Mouse (Mus musculus) gonadal fat pad, adult 2 months (tissue): ENCODE results near the gene Hexa. TPM values are rescaled to one million over a fixed set of nuclear protein-coding genes. Genes with fewer than 3 reads are reported as not detected.

ENCODE experiments used
- DNase-seq: peaks from one replicate; pipeline ENCODE4 v3.0.0-alpha.2; 2012; ENCODE audit warnings: low read depth
- polyA plus RNA-seq: library from polyadenylated mRNA; depleted of rRNA; stranded (reverse); fragments of >200 nt; gene quantifications from 2 replicates; pipeline ENCODE4 v1.2.3, GENCODE M21; 2012; rRNA removed

The Hexa gene
- polyA plus RNA-seq, 1 experiment = 116 TPM

DNA sequence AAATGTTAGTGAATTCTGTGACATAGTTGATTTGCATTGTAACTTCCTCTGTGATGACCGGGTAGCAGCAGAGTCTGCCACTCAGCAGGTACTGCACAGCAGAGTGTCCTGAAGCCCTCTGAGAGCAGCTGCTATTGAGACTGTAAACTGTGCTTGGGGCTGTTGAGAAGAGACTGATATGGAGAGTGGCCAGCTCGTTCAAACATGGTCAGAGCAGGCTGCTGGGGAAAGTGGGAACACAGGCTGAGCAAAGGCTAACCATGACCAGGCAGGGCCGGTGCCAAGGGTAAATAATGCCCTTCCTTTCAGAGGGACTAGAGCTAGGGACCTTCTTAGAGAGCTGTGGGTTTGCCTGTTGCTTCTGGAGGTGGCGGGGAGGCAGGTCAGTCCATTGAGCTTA, 14.4 kb downstream of the Hexa start:
- DNase-seq = no peak

GRCm38 (mm10) chr9:59565600-59565999, 26.3 kb downstream of the Hexa start:
- no peak for DNase-seq

DNA sequence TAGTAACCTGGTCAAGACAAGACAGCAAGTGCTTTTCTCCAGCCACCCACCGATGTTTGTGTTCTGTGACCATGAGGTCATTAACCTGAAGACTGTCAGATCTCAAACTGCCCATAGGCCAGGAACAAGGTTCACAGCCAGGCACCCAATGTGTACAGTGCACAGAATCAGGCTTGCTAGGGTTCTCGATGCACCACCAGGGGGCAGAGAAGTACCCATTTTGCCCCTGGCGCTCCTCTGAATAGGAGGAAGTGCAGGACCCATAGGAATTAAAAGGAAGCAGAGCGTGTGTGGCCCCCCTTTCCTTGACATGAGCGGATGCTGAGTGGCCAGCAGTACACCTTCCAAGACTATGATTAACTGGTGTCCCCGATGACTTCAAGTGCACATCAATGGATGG, 27.8 kb downstream of the Hexa start:
- no peak for DNase-seq

DNA sequence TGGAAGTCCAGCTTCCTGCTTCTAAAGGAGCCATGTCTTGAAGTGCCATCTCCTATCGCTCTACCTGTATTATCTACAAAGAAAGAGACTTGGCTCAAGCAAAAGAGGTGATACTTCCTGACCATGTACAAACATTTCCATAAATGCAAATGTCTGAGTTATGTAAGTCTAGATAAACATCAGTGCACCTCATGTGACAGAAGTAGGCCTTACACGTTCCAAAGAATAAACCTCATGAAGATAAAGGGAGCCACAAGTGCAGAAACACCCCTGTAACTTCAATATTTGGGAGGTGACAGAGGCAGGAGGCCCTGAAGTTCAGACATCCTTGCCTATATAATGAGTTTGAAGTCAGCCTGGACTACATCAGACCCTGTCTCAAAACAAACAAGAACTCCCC, 32.5 kb downstream of the Hexa start:
- DNase-seq = no peak

DNA sequence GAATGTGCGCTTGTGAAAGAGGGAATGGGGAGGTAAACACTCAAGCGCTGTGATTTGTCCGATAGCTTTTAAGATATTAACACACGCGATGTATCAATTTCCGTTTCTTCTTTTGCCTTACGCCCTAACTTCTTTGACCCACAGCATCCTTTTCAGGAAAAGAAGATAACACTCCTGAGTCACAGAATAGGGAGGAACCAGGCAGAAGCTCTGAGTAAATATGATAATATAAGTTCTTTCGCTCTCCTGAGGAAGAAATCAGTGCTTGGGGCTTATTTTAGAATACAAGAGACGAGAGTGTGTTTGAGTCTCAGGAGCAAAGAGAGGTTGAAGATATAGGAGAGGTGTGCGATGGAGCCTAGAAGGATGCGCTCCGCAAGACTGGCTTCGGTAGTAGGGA, 38.1 kb downstream of the Hexa start:
- DNase-seq = no peak

- DNase-seq = no peak
These were observed 38.6 kb downstream of the Hexa start, which contains the start of gene Celf6 for GRCm38 (mm10) chr9:59577844-59578504. Gene Celf6, plus strand, starts transcription at chr9:59577917.

- no peak for DNase-seq
These were observed 39.1 kb downstream of the Hexa start for GRCm38 (mm10) chr9:59578505-59578867.

DNA sequence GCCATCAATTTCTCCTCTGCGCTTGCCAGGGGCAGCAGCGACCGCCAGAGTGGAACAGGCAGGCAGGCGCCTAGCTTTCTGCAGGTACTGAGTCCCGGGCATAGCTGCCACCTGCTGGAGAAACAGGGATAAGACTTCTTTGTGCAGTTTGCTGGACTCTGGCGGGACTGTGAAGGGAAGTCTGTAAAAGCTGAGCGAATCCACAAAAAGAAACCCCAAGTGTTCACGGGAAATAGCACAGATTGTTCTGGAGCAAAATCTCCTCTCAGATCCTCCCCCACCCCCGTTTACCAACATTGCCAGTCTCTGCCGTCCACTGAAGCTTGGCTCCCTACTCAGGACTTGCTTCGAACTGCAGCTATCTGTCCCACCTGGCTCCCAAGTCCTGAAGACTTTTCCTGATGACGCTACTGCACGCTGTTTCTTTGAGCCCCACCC, 45.5 kb downstream of the Hexa start:
- no peak for DNase-seq

DNA sequence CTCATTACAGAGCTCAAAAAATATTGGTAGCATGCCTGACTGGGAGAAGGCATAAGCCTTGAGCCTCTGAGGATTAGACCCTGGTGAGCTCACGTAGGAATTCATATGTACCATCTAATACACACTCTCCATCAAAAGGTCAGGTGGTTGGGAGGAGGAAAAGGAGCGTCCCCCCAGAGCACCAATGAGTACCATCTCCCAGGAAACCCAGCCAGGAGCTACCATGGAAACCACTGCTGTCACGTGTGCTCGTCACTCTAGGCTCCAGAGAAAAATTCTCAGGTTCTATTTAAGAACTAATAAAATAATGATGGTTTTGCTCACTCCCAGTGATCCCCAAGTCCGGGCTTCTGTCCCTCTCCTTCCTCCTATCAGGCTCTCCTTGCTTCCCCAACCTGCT, 48.9 kb downstream of the Hexa start:
- no peak for DNase-seq

- no peak for DNase-seq
These were observed 49.7 kb downstream of the Hexa start for GRCm38 (mm10) chr9:59588710-59589671.

GRCm38 (mm10) chr9:59589703-59590439, 50.5 kb downstream of the Hexa start:
- no peak for DNase-seq

DNA sequence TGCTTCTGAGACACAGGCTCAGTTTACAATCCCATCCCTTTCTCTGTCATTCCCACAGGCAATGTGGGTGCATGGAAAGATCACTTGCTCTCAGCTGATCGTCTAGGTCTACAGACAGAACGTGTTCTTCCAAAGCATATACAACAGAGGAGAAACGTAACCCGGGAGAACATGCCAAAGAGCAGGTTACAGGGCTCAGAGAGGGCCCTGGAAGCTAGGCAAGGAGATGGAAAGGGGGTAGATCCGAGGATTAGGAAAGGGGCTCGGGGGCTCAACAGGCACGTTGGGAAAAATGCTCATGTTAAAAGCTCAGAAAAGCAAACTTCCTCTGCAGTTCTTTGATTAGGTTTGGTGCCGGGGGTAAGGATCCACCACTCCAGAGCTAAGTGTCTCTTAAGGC, 62.3 kb downstream of the Hexa start:
- DNase-seq = no peak

GRCm38 (mm10) chr9:59605967-59606366, 66.6 kb downstream of the Hexa start:
- DNase-seq = no peak

GRCm38 (mm10) chr9:59610950-59611349, 71.6 kb downstream of the Hexa start:
- no peak for DNase-seq

Other genes starting within 250 kb of the Hexa start
- gene Adpgk, start 248.0 kb upstream of the Hexa start, polyA plus RNA-seq = 18.0 and 18.2 TPM in 2 replicates
- gene Bbs4, start 186.0 kb upstream of the Hexa start, polyA plus RNA-seq = 4.1 and 4.5 TPM in 2 replicates
- 23.0 and 25.7 TPM in 2 replicates for gene Arih1, start 52.9 kb upstream of the Hexa start, polyA plus RNA-seq
- gene Tmem202, start 307 bp downstream of the Hexa start, polyA plus RNA-seq = 0.82 and 0.94 TPM in 2 replicates
- 0.07 and 0.11 TPM in 2 replicates for gene Celf6, start 38.4 kb downstream of the Hexa start, polyA plus RNA-seq
- 19.3 and 25.7 TPM in 2 replicates for gene Parp6, start 77.7 kb downstream of the Hexa start, polyA plus RNA-seq
- gene Pkm, start 116.8 kb downstream of the Hexa start, polyA plus RNA-seq = 598 and 674 TPM in 2 replicates
- gene Gramd2, start 140.6 kb downstream of the Hexa start, polyA plus RNA-seq = 27.0 and 34.1 TPM in 2 replicates
- 8.2 and 8.5 TPM in 2 replicates for gene Senp8, start 211.2 kb downstream of the Hexa start, polyA plus RNA-seq
- gene Myo9a, start 211.4 kb downstream of the Hexa start, polyA plus RNA-seq = 6.1 TPM in 2 replicates